Mouse (Mus musculus): ENCODE data around the gene Ttyh3. TPM values are rescaled to one million over a fixed set of nuclear protein-coding genes. Genes with fewer than 3 reads are reported as not detected.

Ttyh3 gene
- polyA plus RNA-seq, 1 experiment from 2014 or later, result 13.0 TPM

DNA sequence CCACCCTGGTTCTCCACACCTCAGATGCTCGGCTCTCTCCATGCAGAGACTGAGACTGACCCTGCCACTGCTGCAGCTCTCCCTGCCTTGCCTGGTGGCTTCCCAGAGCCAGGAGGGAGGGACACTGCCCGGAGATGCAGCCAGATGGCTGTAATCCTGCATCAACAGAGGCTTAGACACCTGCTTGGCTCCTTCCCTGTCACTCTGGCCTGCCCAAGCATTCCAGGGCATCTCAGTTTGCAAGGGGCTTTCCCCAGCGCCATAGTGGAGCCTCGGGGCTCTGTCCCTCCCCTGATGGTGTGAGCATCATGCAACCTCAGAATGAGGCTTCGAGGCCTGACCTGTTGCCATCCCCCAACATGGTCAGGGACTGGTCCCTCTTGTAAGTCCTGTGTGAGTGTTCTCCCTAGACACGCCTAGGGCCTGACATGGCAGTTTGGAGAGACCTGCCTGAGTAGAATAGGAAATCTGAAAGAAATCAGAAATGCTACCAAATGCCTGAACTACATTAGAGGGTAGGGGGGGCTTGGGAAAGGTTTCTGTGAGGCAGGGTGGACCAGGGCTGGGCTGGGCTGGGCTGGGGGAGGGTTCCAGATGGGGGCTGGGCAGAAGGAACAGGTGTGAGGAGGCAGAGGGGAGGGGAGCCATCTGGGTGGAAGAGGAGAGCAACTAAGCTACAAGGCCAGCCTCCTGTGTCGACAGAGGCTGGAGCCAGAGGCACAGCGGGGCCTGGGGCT is 65.7 kb downstream of the Ttyh3 start:
- no peaks in the 10 kb centered on the region for H3K36me3 ChIP-seq
- no peak overlapping the region for H3K4me2 ChIP-seq
- peaks cover 3% of the 10 kb centered on the region; the same call in 1 of the 2 replicates for H3K4me1 ChIP-seq
- WGBS (ENCODE audit: insufficient replicate concordance), result 44% methylated on average over 8 of the region's 8 CpGs
- H3K9ac ChIP-seq, result 0 out of 2 replicates have a peak overlapping the region, but pooled peaks have one; percentile 10
- H3K27me3 ChIP-seq (replicated peaks), result peaks cover 42% of the 10 kb centered on the region
- no peak overlapping the region for H3K27ac ChIP-seq
- no peak for ATAC-seq
- no peaks in the 10 kb centered on the region for H3K9me3 ChIP-seq (replicated peaks)
- no peak overlapping the region for H3K4me3 ChIP-seq

- no peak overlapping the region for H3K27ac ChIP-seq
Observed at GRCm38 (mm10) chr5:140581569-140581968, 67.3 kb downstream of the Ttyh3 start.

GRCm38 (mm10) chr5:140579771-140580170 is 69.1 kb downstream of the Ttyh3 start:
- 52% methylated on average over 6 of the region's 6 CpGs for WGBS (ENCODE audit: insufficient replicate concordance)
- no peaks in the 10 kb centered on the region for H3K36me3 ChIP-seq
- no peak for ATAC-seq
- H3K4me2 ChIP-seq, result no peak overlapping the region
- H3K27me3 ChIP-seq (replicated peaks), result peaks cover 45% of the 10 kb centered on the region
- no peaks in the 10 kb centered on the region for H3K9me3 ChIP-seq (replicated peaks)
- H3K4me1 ChIP-seq, result peaks cover 9% of the 10 kb centered on the region; the same call in 1 of the 2 replicates
- H3K27ac ChIP-seq, result no peak overlapping the region
- no peak overlapping the region for H3K4me3 ChIP-seq
- H3K9ac ChIP-seq, result no peak overlapping the region

More at GRCm38 (mm10) chr5:140581569-140581968, 67.3 kb downstream of the Ttyh3 start:
- H3K4me1 ChIP-seq, result peaks cover 3% of the 10 kb centered on the region; the same call in 1 of the 2 replicates
- peaks cover 45% of the 10 kb centered on the region for H3K27me3 ChIP-seq (replicated peaks)
- H3K4me3 ChIP-seq, result no peak overlapping the region
- no peaks in the 10 kb centered on the region for H3K36me3 ChIP-seq
- 15% methylated on average over 4 of the region's 5 CpGs for WGBS (ENCODE audit: insufficient replicate concordance)
- ATAC-seq, result no peak
- no peak overlapping the region for H3K4me2 ChIP-seq
- no peak overlapping the region for H3K9ac ChIP-seq
- no peaks in the 10 kb centered on the region for H3K9me3 ChIP-seq (replicated peaks)

GRCm38 (mm10) chr5:140579221-140579620 is 69.6 kb downstream of the Ttyh3 start:
- Histone ChIP-seq H3K4me1 (peaks cover 9% of the 10 kb centered on the region; the same call in 1 of the 2 replicates), H3K27ac (no peak overlapping the region), H3K9ac (no peak overlapping the region), H3K27me3 (replicated peaks) (peaks cover 42% of the 10 kb centered on the region), H3K36me3 (no peaks in the 10 kb centered on the region), H3K4me2 (no peak overlapping the region), H3K4me3 (no peak overlapping the region), H3K9me3 (replicated peaks) (no peaks in the 10 kb centered on the region)
- WGBS (ENCODE audit: insufficient replicate concordance), result 64% methylated on average over 9 of the region's 9 CpGs
- ATAC-seq, result no peak

GRCm38 (mm10) chr5:140575381-140575866 is 73.4 kb downstream of the Ttyh3 start:
- ATAC-seq, result peak; percentile 45; the same call in 1 of the 2 replicates
- 47% methylated on average over 5 of the region's 5 CpGs for WGBS (ENCODE audit: insufficient replicate concordance)
- no peak overlapping the region for H3K27ac ChIP-seq

DNA sequence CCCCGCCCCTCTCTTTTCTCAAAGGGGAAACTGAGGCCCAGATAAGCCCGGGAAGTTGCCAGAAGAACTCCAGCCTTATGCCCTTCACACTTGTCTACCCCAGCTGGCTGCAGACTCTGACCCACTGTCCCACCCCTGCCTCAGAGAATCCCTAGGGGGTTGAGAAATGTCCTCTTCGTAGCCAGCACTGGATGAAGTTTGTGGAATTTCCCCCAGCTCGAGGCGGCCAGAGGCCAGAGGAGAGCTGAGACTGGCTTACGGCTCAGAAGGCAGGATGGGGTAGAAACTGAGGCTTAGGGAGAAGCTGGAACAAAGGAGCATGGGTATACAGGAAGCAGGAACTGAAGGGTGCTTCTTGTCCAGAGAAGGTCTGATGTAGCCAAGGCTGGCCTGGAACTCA is 76.2 kb downstream of the Ttyh3 start:
- Histone ChIP-seq H3K4me1 (peaks cover 18% of the 10 kb centered on the region), H3K4me2 (no peak overlapping the region)

More at GRCm38 (mm10) chr5:140575381-140575866, 73.4 kb downstream of the Ttyh3 start:
- Histone ChIP-seq H3K9ac (no peak overlapping the region), H3K4me2 (no peak overlapping the region), H3K9me3 (replicated peaks) (no peaks in the 10 kb centered on the region), H3K4me1 (peaks cover 6% of the 10 kb centered on the region; the same call in 1 of the 2 replicates), H3K4me3 (no peak overlapping the region), H3K36me3 (no peaks in the 10 kb centered on the region), H3K27me3 (replicated peaks) (peaks cover 24% of the 10 kb centered on the region)

DNA sequence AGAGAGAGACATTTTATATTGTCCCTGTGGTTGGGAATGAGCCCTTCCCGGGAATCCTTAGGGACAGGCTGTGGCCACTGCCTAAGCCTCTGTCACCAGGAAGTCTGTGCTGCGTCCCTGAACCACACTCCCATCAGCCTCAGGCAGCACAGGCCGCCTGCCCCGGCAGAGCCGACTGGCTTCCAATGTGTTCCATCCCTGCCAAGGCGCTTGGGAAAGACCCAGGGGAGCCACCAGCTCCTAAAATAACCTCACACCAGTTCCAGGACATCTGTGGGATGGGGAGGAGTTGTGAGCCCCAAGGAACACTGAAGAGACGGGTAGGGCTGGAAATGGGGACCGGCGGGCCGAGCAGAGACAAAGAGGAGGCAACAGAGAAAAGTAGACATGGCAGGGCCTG is 77.2 kb downstream of the Ttyh3 start:
- no peak for ATAC-seq
- no peaks in the 10 kb centered on the region for H3K36me3 ChIP-seq
- H3K9me3 ChIP-seq (replicated peaks), result no peaks in the 10 kb centered on the region
- 67% methylated on average over 10 of the region's 10 CpGs for WGBS (ENCODE audit: insufficient replicate concordance)
- H3K4me1 ChIP-seq, result peaks cover 27% of the 10 kb centered on the region
- no peak overlapping the region for H3K9ac ChIP-seq
- no peak overlapping the region for H3K27ac ChIP-seq
- no peaks in the 10 kb centered on the region for H3K27me3 ChIP-seq (replicated peaks)
- H3K4me3 ChIP-seq, result no peak overlapping the region
- no peak overlapping the region for H3K4me2 ChIP-seq

More for the DNA sequence above, 76.2 kb downstream of the Ttyh3 start:
- H3K36me3 ChIP-seq, result no peaks in the 10 kb centered on the region
- H3K9ac ChIP-seq, result no peak overlapping the region
- no peak for ATAC-seq
- H3K9me3 ChIP-seq (replicated peaks), result no peaks in the 10 kb centered on the region
- H3K27me3 ChIP-seq (replicated peaks), result no peaks in the 10 kb centered on the region
- H3K27ac ChIP-seq, result no peak overlapping the region
- 67% methylated on average over 6 of the region's 6 CpGs for WGBS (ENCODE audit: insufficient replicate concordance)
- H3K4me3 ChIP-seq, result no peak overlapping the region

DNA sequence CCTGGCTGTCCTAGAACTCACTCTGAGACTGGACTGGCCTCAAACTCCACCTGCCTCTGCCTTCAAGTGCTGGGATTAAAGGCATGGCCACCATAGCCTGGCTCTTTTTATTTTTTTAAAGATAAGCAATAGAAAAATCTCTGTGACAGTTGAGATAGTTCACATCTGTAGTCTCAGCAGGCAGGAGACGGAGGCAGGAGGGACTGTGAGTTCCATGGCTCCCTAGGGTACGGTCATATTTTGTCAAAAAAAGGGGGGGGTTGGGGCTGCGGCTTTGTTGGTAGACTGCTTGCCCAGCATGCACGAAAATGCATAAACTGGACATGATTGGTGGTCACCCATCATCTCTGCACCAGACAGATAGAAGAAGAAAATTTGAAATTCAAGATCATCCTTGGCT is 77.6 kb downstream of the Ttyh3 start:
- Histone ChIP-seq H3K4me2 (no peak overlapping the region), H3K9ac (no peak overlapping the region), H3K4me3 (no peak overlapping the region), H3K36me3 (no peaks in the 10 kb centered on the region), H3K27me3 (replicated peaks) (no peaks in the 10 kb centered on the region), H3K9me3 (replicated peaks) (no peaks in the 10 kb centered on the region), H3K27ac (no peak overlapping the region), H3K4me1 (peaks cover 32% of the 10 kb centered on the region)
- no peak for ATAC-seq
- WGBS (ENCODE audit: insufficient replicate concordance), result 57% methylated on average over 4 of the region's 4 CpGs

Other genes with a start within 250 kb of the Ttyh3 start
- gene Eif3b, start 229.7 kb downstream of the Ttyh3 start, polyA plus RNA-seq (2016; fragmentation: Nextera tagmentation; extraction: Ambion mirVana), result 217 and 229 TPM in 2 replicates
- gene Gm4869, start 203.4 kb downstream of the Ttyh3 start, polyA plus RNA-seq (2016; fragmentation: Nextera tagmentation; extraction: Ambion mirVana), result not detected in 2 replicates
- gene Chst12, start 143.5 kb downstream of the Ttyh3 start, polyA plus RNA-seq (2016; fragmentation: Nextera tagmentation; extraction: Ambion mirVana), result 12.4 TPM in 2 replicates
- 6.3 and 7.8 TPM in 2 replicates for gene Grifin, start 84.0 kb downstream of the Ttyh3 start, polyA plus RNA-seq (2016; fragmentation: Nextera tagmentation; extraction: Ambion mirVana)
- gene Lfng, start 41.7 kb downstream of the Ttyh3 start, polyA plus RNA-seq (2016; fragmentation: Nextera tagmentation; extraction: Ambion mirVana), result 7.4 and 8.3 TPM in 2 replicates
- 7.0 and 7.9 TPM in 2 replicates for gene Iqce, start 53.3 kb upstream of the Ttyh3 start, polyA plus RNA-seq (2016; fragmentation: Nextera tagmentation; extraction: Ambion mirVana)
- gene Brat1, start 56.0 kb upstream of the Ttyh3 start, polyA plus RNA-seq (2016; fragmentation: Nextera tagmentation; extraction: Ambion mirVana), result 10.6 and 12.2 TPM in 2 replicates
- 0.99 and 1.2 TPM in 2 replicates for gene Amz1, start 75.1 kb upstream of the Ttyh3 start, polyA plus RNA-seq (2016; fragmentation: Nextera tagmentation; extraction: Ambion mirVana)
- gene Gna12, start 181.4 kb upstream of the Ttyh3 start, polyA plus RNA-seq (2016; fragmentation: Nextera tagmentation; extraction: Ambion mirVana), result 33.8 TPM in 2 replicates